Mouse (Mus musculus): ENCODE results near the gene Lrp2. TPM values are rescaled to one million over a fixed set of nuclear protein-coding genes. Genes with fewer than 3 reads are reported as not detected.

Gene Lrp2
- polyA plus RNA-seq (2012; fragmentation: generic; extraction: Trizol), result not detected

GRCm38 (mm10) chr2:69585886-69586398, at the start of gene Lrp2:
Gene Lrp2 (minus strand): TSS chr2:69586065.

GRCm38 (mm10) chr2:69380281-69380680, 205.6 kb downstream of the Lrp2 start, which contains the start of gene Dhrs9:
Gene Dhrs9 (plus strand): TSS chr2:69380445.

Other genes with a start within 250 kb of the Lrp2 start
- gene Abcb11, start 243.4 kb downstream of the Lrp2 start, polyA plus RNA-seq (2012; fragmentation: generic; extraction: Trizol), result under 1 TPM; 0.05 to 0.25 TPM
- 1 to 10 TPM in 1 of 2 experiments, under 1 TPM in 1; 0.05 to 1.0 TPM for gene Dhrs9, start 205.6 kb downstream of the Lrp2 start, polyA plus RNA-seq (2012; fragmentation: generic; extraction: Trizol)
- gene Bbs5, start 61.1 kb upstream of the Lrp2 start, polyA plus RNA-seq (2012; fragmentation: generic; extraction: Trizol), result 1 to 10 TPM in 1 of 2 experiments, under 1 TPM in 1; 0.18 to 2.4 TPM
- under 1 TPM; 0.01 to 0.08 TPM for gene Klhl41, start 84.1 kb upstream of the Lrp2 start, polyA plus RNA-seq (2012; fragmentation: generic; extraction: Trizol)
- gene Fastkd1, start 127.5 kb upstream of the Lrp2 start, polyA plus RNA-seq (2012; fragmentation: generic; extraction: Trizol), result 1 to 10 TPM in 1 of 2 experiments, under 1 TPM in 1; 0.36 to 3.1 TPM
- 1 to 10 TPM; 3.4 to 5.4 TPM for gene Ppig, start 136.5 kb upstream of the Lrp2 start, polyA plus RNA-seq (2012; fragmentation: generic; extraction: Trizol)
- under 1 TPM; 0.04 to 0.83 TPM for gene Ccdc173, start 203.5 kb upstream of the Lrp2 start, polyA plus RNA-seq (2012; fragmentation: generic; extraction: Trizol)
- gene Phospho2, start 203.6 kb upstream of the Lrp2 start, polyA plus RNA-seq (2012; fragmentation: generic; extraction: Trizol), result 1 to 10 TPM in 1 of 2 experiments, under 1 TPM in 1; 0.51 to 7.3 TPM
- gene Klhl23, start 235.9 kb upstream of the Lrp2 start, polyA plus RNA-seq (2012; fragmentation: generic; extraction: Trizol), result 1 to 10 TPM in 1 of 2 experiments, under 1 TPM in 1; 0.15 to 1.6 TPM